Mouse (Mus musculus) heart, embryonic 14.5 days (tissue): ENCODE measurements around the gene Fbxo31. TPM values are rescaled to one million over a fixed set of nuclear protein-coding genes. Genes with fewer than 3 reads are reported as not detected.

Experiments used
- ATAC-seq: fragments of 200-750 bp; cut with Nextera tagmentation; 2 replicates; pipeline ENCODE4 v1.8.0; 2017; ENCODE audit warnings: low read depth, moderate TSS enrichment; ENCODE audit not compliant: insufficient number of reproducible peaks, insufficient read depth, low FRiP score
- H3K27ac ChIP-seq, 2 experiments: fragments of 200-500 bp in 1 of 2; fragments of 300-500 bp in 1 of 2; sonication (generic) in 1 of 2; replicated peaks in 1 of 2; 2 replicates each; pipeline ENCODE4 v1.5.1; 2012 to 2014; ENCODE audit warnings: low read depth in 2 of 2, low read length in 2 of 2, control low read depth in 1 of 2, mild to moderate bottlenecking in 1 of 2, mixed read lengths in 1 of 2; ENCODE audit not compliant: control insufficient read depth in 1 of 2, insufficient read depth in 1 of 2
- H3K27me3 ChIP-seq: fragments of 300-500 bp; sonication (generic); 2 replicates; pipeline ENCODE4 v1.6.1; 2014; ENCODE audit warnings: mild to moderate bottlenecking, low read length, control low read depth; ENCODE audit not compliant: control insufficient read depth, insufficient read depth
- H3K36me3 ChIP-seq: fragments of 300-500 bp; sonication (generic); 2 replicates; pipeline ENCODE4 v1.6.1; 2014; ENCODE audit warnings: mild to moderate bottlenecking, control low read depth, low read length, mixed read lengths; ENCODE audit not compliant: control insufficient read depth, insufficient read depth
- H3K4me1 ChIP-seq, 2 experiments: fragments of 200-500 bp in 1 of 2; fragments of 300-500 bp in 1 of 2; sonication (generic) in 1 of 2; 2 replicates each; pipeline ENCODE4 v1.6.1; 2012 to 2014; ENCODE audit warnings: low read length in 2 of 2, control low read depth in 1 of 2, mixed read lengths in 1 of 2; ENCODE audit not compliant: control insufficient read depth in 2 of 2, insufficient read depth in 2 of 2
- H3K4me2 ChIP-seq: fragments of 300-500 bp; sonication (generic); 2 replicates; pipeline ENCODE4 v1.6.1; 2014; ENCODE audit warnings: mild to moderate bottlenecking, low read length
- H3K4me3 ChIP-seq, 2 experiments: fragments of 200-500 bp in 1 of 2; fragments of 300-500 bp in 1 of 2; sonication (generic) in 1 of 2; 2 replicates each; pipeline ENCODE4 v1.5.1; 2012 to 2014; ENCODE audit warnings: low read length in 2 of 2, mild to moderate bottlenecking in 2 of 2, control low read depth in 1 of 2, low read depth in 1 of 2, moderate library complexity in 1 of 2; ENCODE audit not compliant: control insufficient read depth in 1 of 2, insufficient read depth in 1 of 2
- H3K9ac ChIP-seq: fragments of 300-500 bp; sonication (generic); 2 replicates; pipeline ENCODE4 v1.6.1; 2014; ENCODE audit warnings: mild to moderate bottlenecking, low read length
- H3K9me3 ChIP-seq: fragments of 300-500 bp; sonication (generic); 2 replicates; pipeline ENCODE4 v1.6.1; 2016; ENCODE audit warnings: low read length, control low read depth; ENCODE audit not compliant: control insufficient read depth
- WGBS: fragments of 180-500 bp; shearing (Covaris S2); extraction: QIAGEN DNeasy Blood & Tissue Kit; methylation state at CpG from one replicate; pipeline ENCODE4 v1.1.7; 2014; 5-methylcytosine and 5-hydroxymethylcytosine counted together
- polyA plus RNA-seq: library from polyadenylated mRNA; unstranded; fragments of >200 nt; fragmentation: Nextera tagmentation; extraction: Ambion mirVana; gene quantifications from 2 replicates; pipeline ENCODE4 v1.2.1, GENCODE M21; 2014

Fbxo31 gene
- polyA plus RNA-seq, 1 experiment from 2014 or later, result 11.8 TPM

GRCm38 (mm10) chr8:121550056-121550455 is 28.6 kb downstream of the Fbxo31 start:
- 62% methylated on average over 6 of the region's 6 CpGs for WGBS
- Histone ChIP-seq H3K27me3 (0 out of 2 replicates have a peak, but pooled peaks cover 3% of the 10 kb centered on the region), H3K4me1 (peaks cover 3 to 16% of the 10 kb centered on the region in 2 experiments; a peak in 1 of 4 replicates), H3K36me3 (peaks cover 43% of the 10 kb centered on the region), H3K4me3 (no peak overlapping the region), H3K27ac (no peak overlapping the region), H3K4me2 (no peak overlapping the region), H3K9ac (no peak overlapping the region), H3K9me3 (no peaks in the 10 kb centered on the region)
- ATAC-seq, result no peak

- H3K9ac ChIP-seq, result no peak overlapping the region
- H3K4me3 ChIP-seq, result no peak overlapping the region
- ATAC-seq, result no peak
- H3K4me1 ChIP-seq, result peaks cover 3 to 16% of the 10 kb centered on the region in 2 experiments; a peak in 1 of 4 replicates
- WGBS, result 7% methylated on average over 7 of the region's 7 CpGs
- no peaks in the 10 kb centered on the region for H3K9me3 ChIP-seq
- H3K27ac ChIP-seq, result no peak overlapping the region
- H3K4me2 ChIP-seq, result no peak overlapping the region
- H3K27me3 ChIP-seq, result peaks cover 10% of the 10 kb centered on the region; the same call in 1 of the 2 replicates
- peaks cover 15% of the 10 kb centered on the region for H3K36me3 ChIP-seq
These were observed 31.5 kb downstream of the Fbxo31 start for GRCm38 (mm10) chr8:121547132-121547531.

- WGBS, result 40% methylated on average over 11 of the region's 11 CpGs
- H3K4me3 ChIP-seq, result no peak overlapping the region
- H3K4me1 ChIP-seq, result 0 out of 4 replicates have a peak, but pooled peaks cover 0 to 4% of the 10 kb centered on the region in 2 experiments
- H3K9ac ChIP-seq, result no peak overlapping the region
- no peak overlapping the region for H3K4me2 ChIP-seq
- no peaks in the 10 kb centered on the region for H3K9me3 ChIP-seq
- no peak for ATAC-seq
- H3K27ac ChIP-seq, result no peak overlapping the region
- peaks cover 17% of the 10 kb centered on the region; the same call in 1 of the 2 replicates for H3K27me3 ChIP-seq
- no peaks in the 10 kb centered on the region for H3K36me3 ChIP-seq
These were observed 33.7 kb downstream of the Fbxo31 start for GRCm38 (mm10) chr8:121544936-121545335.

DNA sequence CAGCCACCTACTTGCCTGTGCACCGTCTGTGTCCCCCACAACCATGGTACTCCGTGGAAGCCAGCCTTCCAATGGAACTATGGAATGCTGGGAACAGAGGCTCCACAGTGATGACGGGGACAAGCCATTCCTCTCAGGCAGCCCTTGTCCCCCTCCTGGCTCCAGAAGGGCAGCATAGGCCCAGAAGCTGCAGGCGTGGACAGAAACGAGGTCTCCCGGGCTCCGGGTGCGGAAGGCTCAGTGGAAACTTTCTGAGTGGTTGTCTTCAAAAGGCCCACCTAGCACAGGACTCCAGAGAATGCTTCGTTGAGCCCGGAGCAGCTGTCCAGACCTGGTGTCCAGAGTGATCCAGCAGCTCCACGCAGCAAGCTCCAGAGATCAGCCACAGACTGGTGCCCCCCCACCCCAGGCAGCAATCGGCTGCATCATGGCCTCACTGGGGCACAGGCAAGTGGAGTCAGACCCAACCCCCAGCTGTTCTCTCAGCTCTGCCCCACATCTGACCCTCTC is 34.3 kb downstream of the Fbxo31 start, which contains the start of gene 1700018B08Rik:
Gene 1700018B08Rik, minus strand, starts transcription at position 45 of the 510 bp plus-strand sequence.
- no peak within 1 kb of the TSS for H3K4me3 ChIP-seq
- no peaks in the 10 kb centered on the region for H3K36me3 ChIP-seq
- 66% methylated on average over 12 of the region's 12 CpGs for WGBS
- H3K9ac ChIP-seq, result no peak within 1 kb of the TSS
- no peak for ATAC-seq
- 0 out of 4 replicates have a peak, but pooled peaks cover 0 to 2% of the 10 kb centered on the region in 2 experiments for H3K4me1 ChIP-seq
- H3K9me3 ChIP-seq, result no peaks in the 10 kb centered on the region
- no peak within 1 kb of the TSS for H3K4me2 ChIP-seq
- no peak within 1 kb of the TSS for H3K27ac ChIP-seq
- H3K27me3 ChIP-seq, result peaks cover 23% of the 10 kb centered on the region; the same call in 1 of the 2 replicates

DNA sequence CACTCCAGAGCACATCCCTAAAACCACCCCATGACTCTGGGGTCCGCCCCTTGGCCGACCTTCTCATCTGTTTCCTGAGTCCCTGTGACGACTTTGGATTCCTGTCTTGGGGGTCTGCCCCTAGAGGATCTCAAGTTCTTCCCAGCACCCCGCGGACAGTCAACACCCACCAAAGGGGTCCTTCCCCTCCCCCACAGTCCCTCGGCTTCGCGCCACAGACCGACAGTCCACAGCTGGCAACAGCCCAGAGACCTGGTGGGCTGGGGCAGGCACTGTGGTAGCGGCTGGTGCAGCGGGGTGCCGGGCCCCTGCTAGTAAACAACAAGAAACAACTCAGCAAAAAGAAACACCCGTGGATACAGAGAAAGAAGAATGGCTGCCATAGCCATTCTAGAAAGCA is 35.7 kb downstream of the Fbxo31 start:
- Histone ChIP-seq H3K36me3 (no peaks in the 10 kb centered on the region), H3K27ac (no peak overlapping the region), H3K27me3 (peaks cover 25% of the 10 kb centered on the region; the same call in 1 of the 2 replicates)

DNA sequence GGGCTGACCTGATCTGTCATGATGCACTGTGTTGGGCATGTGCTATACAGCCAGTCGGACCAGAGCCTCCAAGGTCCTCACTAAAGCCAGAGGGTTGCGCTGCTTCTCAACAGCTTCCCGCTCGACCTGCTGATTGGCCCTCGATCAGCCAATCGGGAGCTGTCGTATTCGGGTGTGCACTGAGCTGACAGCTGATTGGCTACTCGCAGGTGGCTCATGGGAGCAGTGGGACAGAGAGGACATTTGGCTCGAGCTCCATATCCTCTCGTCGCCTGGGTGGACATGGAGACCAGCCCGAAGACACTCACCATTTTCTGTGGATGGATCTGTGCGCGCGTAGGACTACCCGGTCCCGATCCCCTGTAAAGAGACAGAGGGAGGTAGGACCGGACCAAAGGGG is 36.7 kb downstream of the Fbxo31 start:
- Histone ChIP-seq H3K4me2 (no peak overlapping the region), H3K27ac (no peak overlapping the region), H3K9ac (no peak overlapping the region), H3K36me3 (no peaks in the 10 kb centered on the region), H3K4me3 (no peak overlapping the region), H3K9me3 (no peaks in the 10 kb centered on the region), H3K27me3 (peaks cover 25% of the 10 kb centered on the region; the same call in 1 of the 2 replicates), H3K4me1 (no peaks in the 10 kb centered on the region)
- WGBS, result 73% methylated on average over 19 of the region's 19 CpGs
- no peak for ATAC-seq

More for the DNA sequence above, 35.7 kb downstream of the Fbxo31 start:
- H3K9ac ChIP-seq, result no peak overlapping the region
- WGBS, result 66% methylated on average over 13 of the region's 13 CpGs
- H3K4me1 ChIP-seq, result 0 out of 4 replicates have a peak, but pooled peaks cover 0 to 2% of the 10 kb centered on the region in 2 experiments
- H3K9me3 ChIP-seq, result no peaks in the 10 kb centered on the region
- H3K4me3 ChIP-seq, result no peak overlapping the region
- H3K4me2 ChIP-seq, result no peak overlapping the region
- ATAC-seq, result no peak

DNA sequence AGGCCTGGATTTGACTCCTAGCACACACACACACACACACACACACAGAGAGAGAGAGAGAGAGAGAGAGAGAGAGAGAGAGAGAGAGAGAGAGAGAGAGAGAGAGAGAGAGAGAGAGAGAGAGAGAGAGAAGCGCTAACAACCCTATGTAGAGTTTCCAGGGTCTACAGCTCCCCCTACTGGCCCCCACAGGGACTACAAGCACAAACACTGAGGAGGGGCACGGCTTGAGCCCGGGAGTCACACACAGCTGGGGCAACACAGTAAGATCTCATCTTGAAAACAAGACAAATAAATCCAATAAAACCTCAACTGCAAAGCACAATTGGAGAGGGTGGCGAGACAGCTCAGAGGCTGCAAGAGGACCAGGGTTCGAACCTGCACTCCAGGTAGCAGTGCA is 46.2 kb downstream of the Fbxo31 start:
- no peak for ATAC-seq
- H3K27me3 ChIP-seq, result 0 out of 2 replicates have a peak, but pooled peaks cover 5% of the 10 kb centered on the region
- H3K4me1 ChIP-seq, result no peaks in the 10 kb centered on the region
- no peak overlapping the region for H3K27ac ChIP-seq
- no peaks in the 10 kb centered on the region for H3K36me3 ChIP-seq
- H3K4me3 ChIP-seq, result no peak overlapping the region
- H3K9me3 ChIP-seq, result no peaks in the 10 kb centered on the region
- H3K4me2 ChIP-seq, result no peak overlapping the region
- no peak overlapping the region for H3K9ac ChIP-seq
- 48% methylated on average over 5 of the region's 5 CpGs for WGBS
